Mouse (Mus musculus) hindbrain, embryonic 10.5 days (tissue): Measurements from ENCODE around the gene Btg3. TPM values are rescaled to one million over a fixed set of nuclear protein-coding genes. Genes with fewer than 3 reads are reported as not detected.
A peak's percentile ranks its signal among the peaks of the same experiment; 100 is the strongest.

Experiments used
- DNase-seq: peaks from one replicate; pipeline ENCODE4 v3.0.0-alpha.2; 2017; ENCODE audit warnings: low spot score
- H3K27ac ChIP-seq: fragments of 300-500 bp; sonication (generic); 2 replicates; pipeline ENCODE4 v1.5.1; 2016; ENCODE audit warnings: mild to moderate bottlenecking, moderate library complexity
- H3K27me3 ChIP-seq: fragments of 300-500 bp; sonication (generic); 2 replicates; pipeline ENCODE4 v1.6.1; 2016; ENCODE audit warnings: mild to moderate bottlenecking; ENCODE audit not compliant: poor library complexity, insufficient read depth, severe bottlenecking
- H3K36me3 ChIP-seq: fragments of 300-500 bp; sonication (generic); 2 replicates; pipeline ENCODE4 v1.6.1; 2016; ENCODE audit warnings: mild to moderate bottlenecking, moderate library complexity
- H3K4me1 ChIP-seq: fragments of 300-500 bp; sonication (generic); replicated peaks from 2 replicates; pipeline ENCODE4 v1.6.1; 2016; ENCODE audit warnings: mild to moderate bottlenecking
- H3K4me3 ChIP-seq: fragments of 300-500 bp; sonication (generic); 2 replicates; pipeline ENCODE4 v1.5.1; 2016; ENCODE audit warnings: mild to moderate bottlenecking, moderate library complexity
- H3K9me3 ChIP-seq: fragments of 300-500 bp; sonication (generic); 2 replicates; pipeline ENCODE4 v1.6.1; 2016; ENCODE audit warnings: mild to moderate bottlenecking, moderate library complexity
- WGBS: fragments of 180-500 bp; shearing (Covaris S2); methylation state at CpG from one replicate; pipeline ENCODE4 v1.1.7; 2016; 5-methylcytosine and 5-hydroxymethylcytosine counted together
- polyA plus RNA-seq: library from polyadenylated mRNA; unstranded; fragments of >200 nt; fragmentation: Nextera tagmentation; extraction: Ambion mirVana; gene quantifications from 2 replicates; pipeline ENCODE4 v1.2.1, GENCODE M21; 2016

Btg3 gene
- polyA plus RNA-seq, 1 experiment from 2014 or later, result 39.9 TPM

DNA sequence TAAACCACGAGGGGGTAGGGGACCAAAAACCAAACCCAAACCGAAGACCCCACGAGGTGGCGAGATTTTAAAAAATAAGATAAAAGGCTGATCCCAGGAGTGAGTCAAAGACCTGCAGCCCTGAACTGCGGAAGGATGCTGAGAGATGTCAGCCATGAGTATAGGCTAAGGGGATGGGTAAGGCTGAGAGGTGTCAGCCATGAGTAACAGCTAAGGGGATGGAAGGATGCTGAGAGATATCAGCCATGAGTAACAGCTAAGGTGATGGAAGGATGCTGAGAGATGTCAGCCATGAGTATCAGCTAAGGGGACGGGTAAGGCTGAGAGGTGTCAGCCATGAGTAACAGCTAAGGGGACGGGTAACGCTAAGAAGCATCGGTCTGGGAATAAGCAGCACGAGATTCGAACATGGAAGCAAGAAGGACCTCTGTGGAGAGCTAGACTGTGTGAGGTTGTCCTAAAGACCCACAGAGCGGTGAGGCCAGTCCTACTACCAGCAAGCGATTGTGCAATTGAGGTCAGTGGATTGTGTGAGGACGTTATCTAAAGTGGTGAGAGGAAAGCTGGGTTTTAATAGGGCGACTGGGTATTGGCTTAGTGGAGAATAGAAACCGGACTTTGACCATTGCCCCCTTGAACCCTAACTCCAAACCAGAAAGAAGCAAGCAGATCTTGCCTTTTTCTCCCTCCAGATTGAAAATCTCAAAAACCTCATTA, 69.4 kb downstream of the Btg3 start:
- DNase-seq, result no peak
- no peaks in the 10 kb centered on the region for H3K9me3 ChIP-seq
- no peaks in the 10 kb centered on the region for H3K27me3 ChIP-seq
- H3K4me3 ChIP-seq, result no peak overlapping the region
- H3K27ac ChIP-seq, result no peak overlapping the region
- peaks cover 41% of the 10 kb centered on the region for H3K4me1 ChIP-seq
- peaks cover 79% of the 10 kb centered on the region for H3K36me3 ChIP-seq
- 93% methylated on average over 16 of the region's 16 CpGs for WGBS

DNA sequence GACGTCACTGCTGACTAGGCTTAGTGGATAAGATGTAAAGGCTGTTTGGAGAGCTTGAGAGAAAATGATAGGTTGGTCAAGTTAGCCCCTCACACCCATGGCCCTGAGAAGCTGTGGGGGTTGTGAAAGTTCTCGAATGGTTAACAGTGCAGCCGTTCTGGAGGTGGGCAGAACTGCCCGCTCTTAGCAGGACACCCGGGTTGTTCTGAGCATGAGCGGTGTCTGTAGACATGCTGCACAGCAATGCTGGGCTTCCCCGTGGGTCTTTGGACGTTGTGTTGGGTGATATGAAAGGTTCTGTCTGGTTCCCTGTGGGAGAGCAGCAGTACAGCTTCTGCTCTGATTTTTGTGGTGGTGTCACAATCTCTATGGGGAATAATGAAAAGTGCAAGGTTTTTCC, 70.4 kb downstream of the Btg3 start:
- 88% methylated on average over 8 of the region's 8 CpGs for WGBS
- DNase-seq, result no peak
- Histone ChIP-seq H3K4me3 (no peak overlapping the region), H3K27me3 (no peaks in the 10 kb centered on the region), H3K27ac (no peak overlapping the region), H3K4me1 (peaks cover 33% of the 10 kb centered on the region), H3K36me3 (peaks cover 73% of the 10 kb centered on the region), H3K9me3 (no peaks in the 10 kb centered on the region)

DNA sequence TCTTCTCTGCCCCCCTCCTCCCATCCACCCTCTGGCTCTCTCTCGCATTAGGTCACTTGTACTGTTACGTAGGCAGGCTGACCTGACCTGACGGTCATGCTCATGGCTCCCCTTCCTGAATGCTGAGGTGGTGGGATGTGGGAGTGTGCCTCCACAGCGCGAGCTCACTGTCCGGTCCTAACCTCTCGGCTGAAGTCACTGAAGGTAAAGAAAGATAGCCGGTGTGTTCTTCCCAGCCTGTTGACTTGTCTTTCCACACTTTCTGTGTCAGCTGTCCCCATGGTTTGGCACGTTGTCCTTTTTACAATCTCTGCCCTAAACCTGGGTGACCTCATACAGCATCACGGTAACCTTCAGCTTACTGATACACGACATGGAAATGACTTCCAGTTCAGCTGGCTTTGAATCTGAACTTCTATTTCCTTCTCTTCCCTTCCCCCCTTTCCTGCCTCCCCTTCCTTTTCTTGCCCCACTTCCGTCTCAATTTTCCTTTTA, 71.3 kb downstream of the Btg3 start:
- Histone ChIP-seq H3K4me1 (peaks cover 34% of the 10 kb centered on the region), H3K4me3 (no peak overlapping the region), H3K27ac (no peak overlapping the region), H3K36me3 (peaks cover 66% of the 10 kb centered on the region), H3K9me3 (no peaks in the 10 kb centered on the region), H3K27me3 (no peaks in the 10 kb centered on the region)
- WGBS, result 86% methylated on average over 12 of the region's 12 CpGs
- DNase-seq, result no peak

DNA sequence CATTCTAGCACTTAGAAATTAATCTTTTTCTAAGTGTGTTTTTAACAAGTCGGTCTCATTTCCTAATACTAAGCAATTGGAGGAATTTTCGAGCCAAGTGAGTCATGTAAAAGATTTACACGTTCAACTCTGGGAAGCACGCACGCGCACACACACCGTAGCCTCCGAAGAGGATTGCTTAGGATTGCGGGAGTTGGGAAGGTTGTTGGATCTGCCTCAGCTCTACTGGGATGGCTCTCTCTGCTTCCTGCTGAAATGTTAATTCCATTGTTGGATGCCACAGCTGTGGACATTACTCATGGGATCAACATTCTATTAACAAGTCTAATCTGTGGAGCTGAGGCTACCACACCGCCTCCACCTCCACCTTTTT, 74.3 kb downstream of the Btg3 start:
- H3K9me3 ChIP-seq, result no peaks in the 10 kb centered on the region
- 5% methylated on average over 10 of the region's 10 CpGs for WGBS
- DNase-seq, result peak; percentile 36
- H3K27me3 ChIP-seq, result 0 out of 2 replicates have a peak, but pooled peaks cover 6% of the 10 kb centered on the region
- peaks cover 38% of the 10 kb centered on the region for H3K36me3 ChIP-seq
- peaks cover 28% of the 10 kb centered on the region for H3K4me1 ChIP-seq
- H3K27ac ChIP-seq, result peak overlapping the region; percentile 97
- H3K4me3 ChIP-seq, result peak overlapping the region; percentile 98

DNA sequence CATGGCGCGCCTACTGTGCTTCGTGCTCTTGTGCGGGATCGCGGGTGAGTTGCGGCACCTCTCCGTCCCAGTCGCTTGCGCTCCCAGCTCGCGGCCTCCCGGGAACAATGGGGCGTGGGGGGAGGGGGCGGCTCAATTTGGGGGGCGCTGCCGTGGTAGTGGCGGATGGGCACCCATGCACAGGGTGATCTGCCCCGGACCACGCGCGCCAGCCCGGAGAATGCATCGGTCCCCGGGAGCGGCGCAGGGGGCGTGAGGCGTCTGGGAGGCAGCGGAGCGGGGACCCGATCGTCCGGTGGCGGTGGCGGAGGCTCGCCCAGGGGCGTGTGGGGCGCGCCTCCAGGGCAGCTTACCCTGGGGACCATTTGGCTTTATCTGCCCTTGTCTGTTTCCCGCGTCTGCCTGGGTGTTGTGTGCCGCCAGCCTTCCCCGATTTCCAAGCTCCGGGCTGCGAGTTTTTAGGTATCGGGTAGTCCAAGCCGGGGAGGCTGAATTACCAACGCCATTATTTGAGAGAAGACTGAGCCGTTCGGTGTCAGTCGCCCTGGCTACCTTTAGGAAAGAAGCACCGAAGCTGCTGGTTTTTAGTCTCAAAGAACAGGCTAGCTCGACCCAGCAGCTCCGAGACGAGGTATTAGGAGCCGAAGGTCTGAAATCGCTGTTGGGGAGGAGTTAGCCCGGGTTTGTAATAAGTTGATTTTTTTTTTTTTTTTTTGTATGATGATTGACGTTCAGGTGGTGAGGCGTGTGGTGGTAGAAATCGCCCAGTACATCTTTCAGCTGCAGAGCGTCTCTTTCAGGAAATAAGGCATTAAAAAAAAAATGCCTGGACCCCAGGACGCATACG, 74.9 kb downstream of the Btg3 start:
- under 1% methylated on average over 65 of the region's 65 CpGs for WGBS
- H3K4me3 ChIP-seq, result peak overlapping the region; percentile 98
- peaks cover 32% of the 10 kb centered on the region for H3K36me3 ChIP-seq
- H3K27ac ChIP-seq, result peak overlapping the region; percentile 97
- 0 out of 2 replicates have a peak, but pooled peaks cover 6% of the 10 kb centered on the region for H3K27me3 ChIP-seq
- no peak for DNase-seq
- H3K4me1 ChIP-seq, result peaks cover 28% of the 10 kb centered on the region
- H3K9me3 ChIP-seq, result no peaks in the 10 kb centered on the region

DNA sequence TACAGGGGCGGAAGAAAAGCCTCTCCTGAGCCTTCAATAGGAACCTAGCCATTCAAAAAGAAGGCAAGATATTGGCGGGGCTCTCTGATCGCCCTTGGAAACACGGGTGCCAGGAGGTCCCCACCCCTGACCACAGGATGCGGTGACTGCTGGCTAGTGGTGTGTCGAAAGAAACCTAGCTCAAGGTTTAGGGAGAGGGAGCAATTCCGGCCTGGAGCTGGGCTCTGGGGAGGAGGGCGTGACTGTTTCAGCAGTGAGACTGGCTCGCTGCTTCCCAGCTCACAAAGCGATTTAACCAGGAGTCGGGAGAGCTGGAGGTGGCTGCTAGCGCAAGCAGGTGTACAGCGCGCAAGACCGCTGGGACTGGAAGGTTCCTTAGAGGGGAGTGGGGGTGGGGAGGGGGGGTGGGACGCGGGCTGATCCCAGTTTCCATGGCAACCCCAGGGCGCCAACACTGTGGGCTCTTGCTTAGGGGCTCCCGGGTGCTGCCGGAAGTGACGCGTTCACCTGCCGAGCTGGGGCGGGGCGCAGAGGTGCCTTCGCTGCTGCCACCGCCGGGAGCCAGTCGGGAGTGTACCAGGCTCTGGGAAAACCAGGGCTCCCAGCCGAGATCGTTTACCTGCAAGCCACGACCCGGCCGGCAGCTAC, 75.7 kb downstream of the Btg3 start, which contains the start of gene Cxadr:
Gene Cxadr (plus strand): TSS at position 307 of the 648 bp plus-strand sequence.
- no peaks in the 10 kb centered on the region for H3K9me3 ChIP-seq
- H3K27ac ChIP-seq, result peak within 1 kb of the TSS; percentile 97
- H3K36me3 ChIP-seq, result peaks cover 27% of the 10 kb centered on the region
- H3K4me3 ChIP-seq, result peak within 1 kb of the TSS; percentile 98
- 0 out of 2 replicates have a peak, but pooled peaks cover 6% of the 10 kb centered on the region for H3K27me3 ChIP-seq
- H3K4me1 ChIP-seq, result peaks cover 28% of the 10 kb centered on the region
- peak; percentile 90 for DNase-seq
- WGBS, result under 1% methylated on average over 34 of the region's 34 CpGs

DNA sequence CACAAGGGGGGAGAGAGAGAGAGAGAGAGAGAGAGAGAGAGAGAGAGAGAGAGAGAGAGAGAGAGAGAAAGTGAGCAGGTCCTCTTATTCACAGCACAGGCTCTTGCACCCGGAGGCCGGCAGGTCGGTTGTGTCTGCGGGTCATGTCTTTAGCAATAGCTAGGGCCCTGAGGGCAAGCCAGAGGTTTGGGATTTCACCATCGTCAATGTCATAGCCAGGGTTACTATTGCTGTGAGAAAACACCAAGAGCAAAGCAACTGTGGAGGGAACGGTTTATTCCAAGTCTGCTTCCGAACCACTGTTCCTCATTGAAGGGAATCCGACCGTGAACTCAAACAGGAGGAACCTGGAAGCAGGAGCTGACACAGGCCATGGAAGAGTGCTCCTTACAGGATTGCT, 80.9 kb downstream of the Btg3 start:
- peaks cover 16% of the 10 kb centered on the region; the same call in 1 of the 2 replicates for H3K4me1 ChIP-seq
- H3K27me3 ChIP-seq, result 0 out of 2 replicates have a peak, but pooled peaks cover 6% of the 10 kb centered on the region
- H3K9me3 ChIP-seq, result no peaks in the 10 kb centered on the region
- 73% methylated on average over 9 of the region's 9 CpGs for WGBS
- 0 out of 2 replicates have a peak overlapping the region, but pooled peaks have one; percentile 23 for H3K27ac ChIP-seq
- DNase-seq, result no peak
- no peaks in the 10 kb centered on the region for H3K36me3 ChIP-seq
- H3K4me3 ChIP-seq, result no peak overlapping the region

DNA sequence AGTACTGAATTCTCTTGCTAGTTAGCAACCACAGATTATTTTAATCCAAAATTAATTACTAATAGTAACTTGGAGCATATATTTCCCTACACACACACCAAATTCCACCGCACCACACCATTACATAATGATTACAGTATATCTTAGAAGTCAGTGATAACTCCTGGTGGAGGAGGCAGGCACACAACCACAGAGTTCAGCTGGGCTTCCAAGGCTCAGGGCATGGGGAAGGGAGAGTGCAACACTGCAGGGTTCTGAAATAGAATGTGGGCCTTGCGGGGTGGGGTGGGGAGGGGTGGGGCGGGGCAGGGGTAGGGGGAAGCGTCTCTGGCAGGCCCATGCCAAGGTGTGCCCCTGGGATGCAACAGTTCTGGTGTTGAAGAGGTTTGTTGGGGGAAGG, 81.4 kb downstream of the Btg3 start:
- DNase-seq, result no peak
- H3K27me3 ChIP-seq, result 0 out of 2 replicates have a peak, but pooled peaks cover 6% of the 10 kb centered on the region
- H3K4me1 ChIP-seq, result 0 out of 2 replicates have a peak, but pooled peaks cover 12% of the 10 kb centered on the region
- no peak overlapping the region for H3K4me3 ChIP-seq
- WGBS, result 46% methylated on average over 4 of the region's 4 CpGs
- H3K36me3 ChIP-seq, result no peaks in the 10 kb centered on the region
- 0 out of 2 replicates have a peak overlapping the region, but pooled peaks have one; percentile 23 for H3K27ac ChIP-seq
- no peaks in the 10 kb centered on the region for H3K9me3 ChIP-seq

DNA sequence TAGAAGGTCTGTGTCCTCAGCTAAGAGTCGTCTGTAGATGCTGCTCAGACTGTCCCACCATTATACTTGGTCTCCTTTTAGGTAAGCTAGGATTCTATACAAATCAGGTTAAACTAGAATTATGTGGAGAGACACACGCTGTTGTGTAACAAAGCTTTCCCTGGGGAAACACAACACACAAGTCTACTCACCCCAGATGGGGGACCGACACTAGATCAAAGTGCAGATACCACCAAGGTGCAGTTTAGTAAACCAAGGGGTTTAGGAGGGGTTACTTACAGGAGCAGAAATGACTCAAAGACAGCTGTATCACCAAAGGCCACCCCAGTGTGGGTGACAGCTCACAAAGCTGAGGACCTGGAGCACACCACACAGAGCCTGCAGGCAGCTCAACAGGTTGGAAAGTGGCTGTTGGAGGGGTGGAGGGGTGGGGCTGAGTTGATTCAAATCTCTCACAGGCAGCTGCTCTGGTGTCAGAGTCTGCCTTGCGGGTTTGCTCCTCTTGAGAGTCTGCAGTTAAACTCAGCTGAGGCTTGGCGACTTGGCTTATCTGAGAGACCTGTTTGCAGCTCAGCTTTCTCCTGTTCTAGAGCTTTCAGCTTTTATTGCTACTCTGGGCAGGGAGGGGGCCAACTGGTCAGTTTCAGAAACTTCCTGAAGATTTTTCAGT, 82.3 kb downstream of the Btg3 start:
- no peak for DNase-seq
- Histone ChIP-seq H3K27me3 (0 out of 2 replicates have a peak, but pooled peaks cover under 1% of the 10 kb centered on the region), H3K4me3 (no peak overlapping the region), H3K9me3 (no peaks in the 10 kb centered on the region), H3K4me1 (0 out of 2 replicates have a peak, but pooled peaks cover 12% of the 10 kb centered on the region), H3K27ac (no peak overlapping the region), H3K36me3 (no peaks in the 10 kb centered on the region)
- WGBS, result 50% methylated on average over 5 of the region's 5 CpGs

DNA sequence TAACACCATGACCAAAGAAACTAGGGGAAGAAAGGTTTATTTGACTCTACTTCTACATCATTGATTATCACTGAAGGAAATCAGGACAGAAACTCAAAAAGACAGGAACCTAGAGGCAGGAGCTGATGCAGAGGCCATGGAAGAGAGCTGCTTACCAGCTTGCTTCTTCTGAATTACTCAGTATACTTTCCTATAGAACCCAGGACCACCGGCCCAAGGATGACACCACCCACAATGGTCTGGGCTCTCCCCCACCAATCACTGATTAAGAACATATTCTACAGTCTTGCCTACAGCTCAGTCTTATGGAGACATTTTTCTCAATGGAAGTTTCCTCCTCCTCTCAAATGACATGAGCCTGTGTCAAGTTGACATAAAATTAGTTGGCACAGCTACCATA, 82.9 kb downstream of the Btg3 start:
- H3K4me3 ChIP-seq, result no peak overlapping the region
- 0 out of 2 replicates have a peak, but pooled peaks cover 12% of the 10 kb centered on the region for H3K4me1 ChIP-seq
- H3K36me3 ChIP-seq, result no peaks in the 10 kb centered on the region
- H3K27me3 ChIP-seq, result no peaks in the 10 kb centered on the region
- no peak overlapping the region for H3K27ac ChIP-seq
- no peak for DNase-seq
- 89% methylated on average over 1 of the region's 1 CpGs for WGBS
- H3K9me3 ChIP-seq, result no peaks in the 10 kb centered on the region

DNA sequence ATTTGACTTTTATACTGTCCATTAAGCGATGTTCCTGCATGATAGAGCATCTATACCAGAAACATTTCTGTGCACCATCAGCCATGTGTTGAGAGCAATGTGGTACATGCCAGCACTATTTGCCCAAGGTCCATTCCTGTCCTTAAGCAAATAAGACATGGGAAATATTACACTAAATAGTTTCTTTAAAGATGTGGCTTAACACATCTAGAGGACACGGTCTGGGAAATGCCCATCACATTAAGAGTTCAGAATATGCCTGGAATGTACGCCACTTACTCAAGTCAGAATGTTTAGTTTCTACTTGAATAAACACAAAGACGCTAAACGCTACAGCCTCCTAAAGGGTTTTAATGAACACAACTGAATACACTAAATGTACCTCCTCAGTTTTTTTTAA, 93.8 kb downstream of the Btg3 start:
- Histone ChIP-seq H3K36me3 (no peaks in the 10 kb centered on the region), H3K4me3 (no peak overlapping the region), H3K9me3 (no peaks in the 10 kb centered on the region), H3K4me1 (no peaks in the 10 kb centered on the region), H3K27me3 (no peaks in the 10 kb centered on the region), H3K27ac (no peak overlapping the region)
- WGBS, result 88% methylated on average over 5 of the region's 5 CpGs
- no peak for DNase-seq
